Mouse (Mus musculus): ENCODE measurements around the gene Lipc. TPM values are rescaled to one million over a fixed set of nuclear protein-coding genes. Genes with fewer than 3 reads are reported as not detected.

Gene Lipc
- polyA plus RNA-seq, 1 experiment: 0.87 TPM

DNA sequence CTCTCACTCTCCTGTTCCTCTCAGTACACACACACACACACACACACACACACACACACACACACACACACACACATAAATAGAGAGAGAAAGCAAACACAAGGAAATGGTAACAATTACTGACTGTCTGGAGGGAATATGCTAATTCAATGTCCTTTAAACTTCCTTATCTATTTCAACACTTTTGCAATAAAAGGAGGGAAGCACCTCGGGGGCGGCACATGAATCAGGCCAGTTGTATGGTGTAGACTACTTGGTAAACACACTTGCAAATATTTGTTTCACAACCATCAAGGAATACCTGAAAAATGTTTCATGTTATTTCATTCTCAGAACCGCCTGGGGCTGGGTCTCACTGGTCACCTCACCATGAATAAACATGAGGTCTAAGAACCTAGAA lies 30.9 kb downstream of the Lipc start:
- TF ChIP-seq CTCF (IDR thresholded peaks at IDR 0.05; ENCODE audit: control insufficient read depth, insufficient read depth, low read length): no peak
- H3K27ac ChIP-seq (ENCODE audit: control insufficient read depth, insufficient read depth, low read depth, low read length, poor library complexity): peak overlapping the region; percentile 88
- no peak overlapping the region for H3K4me3 ChIP-seq (replicated peaks; ENCODE audit: control insufficient read depth, low read depth, low read length)
- H3K4me1 ChIP-seq (ENCODE audit: control insufficient read depth, insufficient read depth, low read length): peaks cover 7% of the 10 kb centered on the region; the same call in 1 of the 2 replicates
- WGBS: 30% methylated on average over 3 of the region's 3 CpGs

DNA sequence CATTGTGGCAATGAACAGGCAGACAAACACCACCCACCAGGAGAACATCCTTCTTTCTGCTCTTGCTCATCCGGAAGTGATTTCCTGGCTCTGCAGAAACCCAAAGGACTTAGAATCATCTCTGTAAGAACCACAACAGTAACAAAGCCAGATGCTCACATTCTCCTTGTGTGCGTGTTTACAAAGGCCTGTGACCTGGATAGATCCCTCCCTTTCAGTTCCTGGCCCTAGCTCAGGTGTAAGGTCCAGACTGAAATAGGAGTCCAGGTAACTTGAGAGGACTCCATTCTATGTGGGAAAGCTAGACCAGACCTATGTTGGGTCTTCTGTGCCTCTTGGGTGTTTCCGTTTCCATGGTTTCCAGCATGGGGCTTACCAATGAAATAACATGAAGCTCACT lies 32.8 kb downstream of the Lipc start:
- Histone ChIP-seq H3K27ac (ENCODE audit: control insufficient read depth, insufficient read depth, low read depth, low read length, poor library complexity) (no peak overlapping the region), H3K4me1 (ENCODE audit: control insufficient read depth, insufficient read depth, low read length) (peaks cover 4% of the 10 kb centered on the region; the same call in 1 of the 2 replicates), H3K4me3 (replicated peaks; ENCODE audit: control insufficient read depth, low read depth, low read length) (no peak overlapping the region)
- TF ChIP-seq CTCF (IDR thresholded peaks at IDR 0.05; ENCODE audit: control insufficient read depth, insufficient read depth, low read length): no peak
- TF ChIP-seq POLR2A (IDR thresholded peaks at IDR 0.05; ENCODE audit: borderline replicate concordance, control insufficient read depth, low read depth, low read length): no peak
- 84% methylated on average over 3 of the region's 3 CpGs for WGBS

DNA sequence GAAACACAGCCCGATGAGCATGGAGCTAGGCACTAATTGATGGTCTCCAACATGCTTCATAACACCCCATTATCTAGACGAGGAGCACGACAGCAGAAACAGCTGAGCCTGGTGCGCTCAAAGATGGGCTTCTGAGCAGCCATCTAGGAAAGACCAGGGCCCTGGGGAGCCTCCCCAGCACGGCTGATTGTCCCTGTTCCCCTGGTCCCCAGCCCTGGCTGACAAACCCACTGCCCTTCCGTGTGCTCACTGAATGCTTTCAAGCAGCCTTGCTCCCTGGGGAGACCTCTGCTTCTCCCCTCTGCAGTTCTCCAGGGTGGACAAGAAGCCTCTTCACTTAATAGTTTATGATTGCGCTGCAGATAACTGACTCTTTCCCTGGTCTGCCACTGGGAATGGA lies 35.5 kb downstream of the Lipc start:
- TF ChIP-seq POLR2A (IDR thresholded peaks at IDR 0.05; ENCODE audit: borderline replicate concordance, control insufficient read depth, low read depth, low read length): no peak
- no peak for TF ChIP-seq CTCF (IDR thresholded peaks at IDR 0.05; ENCODE audit: control insufficient read depth, insufficient read depth, low read length)
- Histone ChIP-seq H3K27ac (ENCODE audit: control insufficient read depth, insufficient read depth, low read depth, low read length, poor library complexity) (no peak overlapping the region), H3K4me1 (ENCODE audit: control insufficient read depth, insufficient read depth, low read length) (peaks cover 6% of the 10 kb centered on the region; the same call in 1 of the 2 replicates), H3K4me3 (replicated peaks; ENCODE audit: control insufficient read depth, low read depth, low read length) (no peak overlapping the region)
- WGBS: 86% methylated on average over 7 of the region's 7 CpGs

DNA sequence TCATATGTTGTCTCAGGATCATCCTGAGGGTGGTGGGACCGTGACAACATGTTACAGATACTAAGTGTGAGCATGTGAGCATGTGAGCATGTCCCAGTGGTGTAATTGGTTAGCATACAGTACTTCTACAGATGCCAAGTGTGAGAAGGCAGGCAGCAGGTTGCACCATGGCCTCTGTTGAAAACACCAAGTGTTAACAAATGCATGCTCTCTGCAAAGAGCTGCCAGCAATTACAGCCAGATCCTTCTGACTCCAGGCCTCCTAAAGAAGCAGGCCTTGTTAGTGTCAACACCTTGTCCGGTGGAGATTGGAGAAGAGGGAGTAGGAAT lies 36.7 kb downstream of the Lipc start:
- Histone ChIP-seq H3K27ac (ENCODE audit: control insufficient read depth, insufficient read depth, low read depth, low read length, poor library complexity) (peak overlapping the region; percentile 43), H3K4me1 (ENCODE audit: control insufficient read depth, insufficient read depth, low read length) (peaks cover 4% of the 10 kb centered on the region; the same call in 1 of the 2 replicates), H3K4me3 (replicated peaks; ENCODE audit: control insufficient read depth, low read depth, low read length) (no peak overlapping the region)
- WGBS: 89% methylated on average over 2 of the region's 2 CpGs
- TF ChIP-seq POLR2A (IDR thresholded peaks at IDR 0.05; ENCODE audit: borderline replicate concordance, control insufficient read depth, low read depth, low read length) (no peak), CTCF (IDR thresholded peaks at IDR 0.05; ENCODE audit: control insufficient read depth, insufficient read depth, low read length) (no peak)

DNA sequence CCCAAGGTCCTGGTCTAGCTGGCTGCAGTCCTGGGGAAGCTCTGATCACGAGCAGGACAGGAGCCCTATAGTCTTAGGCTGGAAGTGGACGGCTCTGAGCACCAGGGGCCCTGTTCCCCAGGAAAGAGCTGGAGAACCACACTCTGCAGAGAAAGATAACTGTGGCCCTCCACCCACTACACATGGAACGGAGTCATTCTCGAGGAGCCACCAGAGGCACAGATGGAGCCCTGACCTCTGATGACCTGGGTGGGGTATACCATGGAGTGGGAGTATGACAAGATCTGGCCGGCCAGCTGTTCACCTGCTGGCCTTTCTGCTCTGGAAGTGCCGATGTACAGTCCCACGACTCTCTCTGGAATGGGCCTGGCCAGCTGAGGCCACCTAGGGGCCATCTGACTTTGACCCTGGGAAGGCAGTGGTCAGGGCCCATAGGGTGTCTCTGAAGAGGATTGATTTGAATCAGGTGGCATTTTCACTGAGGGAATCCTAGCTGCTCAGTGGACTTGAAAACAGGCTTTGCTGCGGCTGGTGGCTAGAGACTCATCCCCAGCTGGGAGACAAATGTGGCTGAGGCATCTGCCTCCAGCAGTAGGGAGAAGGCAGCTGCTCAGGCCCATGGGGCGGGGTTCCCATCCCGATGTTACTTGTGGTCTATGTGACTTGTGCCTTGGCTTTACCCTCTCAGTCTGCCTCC lies 37.2 kb downstream of the Lipc start:
- H3K4me1 ChIP-seq (ENCODE audit: control insufficient read depth, insufficient read depth, low read length): peaks cover 4% of the 10 kb centered on the region; the same call in 1 of the 2 replicates
- H3K27ac ChIP-seq (ENCODE audit: control insufficient read depth, insufficient read depth, low read depth, low read length, poor library complexity): peak overlapping the region; percentile 43
- TF ChIP-seq CTCF (IDR thresholded peaks at IDR 0.05; ENCODE audit: control insufficient read depth, insufficient read depth, low read length) (no peak; the same call in 1 of the 2 replicates), POLR2A (IDR thresholded peaks at IDR 0.05; ENCODE audit: borderline replicate concordance, control insufficient read depth, low read depth, low read length) (no peak)
- no peak overlapping the region for H3K4me3 ChIP-seq (replicated peaks; ENCODE audit: control insufficient read depth, low read depth, low read length)
- WGBS: 62% methylated on average over 10 of the region's 10 CpGs

DNA sequence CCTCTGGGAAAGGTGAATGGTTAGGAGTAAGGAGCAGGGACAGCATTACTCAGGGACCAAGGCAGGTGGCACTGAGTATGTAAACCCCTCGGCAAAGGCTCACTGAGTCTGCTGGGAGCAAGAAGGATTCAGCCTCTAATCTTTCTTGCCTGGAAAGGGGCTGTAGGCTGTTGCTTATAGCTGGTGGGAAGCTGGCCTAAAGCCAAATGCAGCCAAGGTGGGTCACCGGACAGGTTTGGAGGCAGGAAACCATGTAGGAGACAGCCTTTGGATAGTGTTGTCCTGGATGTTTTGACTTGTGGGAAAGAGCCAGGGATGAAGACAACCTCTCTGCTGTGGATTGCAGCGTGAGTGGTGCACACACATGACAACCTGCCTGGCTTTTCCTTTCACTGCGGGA lies 40.9 kb downstream of the Lipc start:
- TF ChIP-seq POLR2A (IDR thresholded peaks at IDR 0.05; ENCODE audit: borderline replicate concordance, control insufficient read depth, low read depth, low read length) (no peak), CTCF (IDR thresholded peaks at IDR 0.05; ENCODE audit: control insufficient read depth, insufficient read depth, low read length) (no peak)
- WGBS: 81% methylated on average over 4 of the region's 4 CpGs
- no peak overlapping the region for H3K27ac ChIP-seq (ENCODE audit: control insufficient read depth, insufficient read depth, low read depth, low read length, poor library complexity)
- H3K4me3 ChIP-seq (replicated peaks; ENCODE audit: control insufficient read depth, low read depth, low read length): no peak overlapping the region
- H3K4me1 ChIP-seq (ENCODE audit: control insufficient read depth, insufficient read depth, low read length): peaks cover 4% of the 10 kb centered on the region; the same call in 1 of the 2 replicates

DNA sequence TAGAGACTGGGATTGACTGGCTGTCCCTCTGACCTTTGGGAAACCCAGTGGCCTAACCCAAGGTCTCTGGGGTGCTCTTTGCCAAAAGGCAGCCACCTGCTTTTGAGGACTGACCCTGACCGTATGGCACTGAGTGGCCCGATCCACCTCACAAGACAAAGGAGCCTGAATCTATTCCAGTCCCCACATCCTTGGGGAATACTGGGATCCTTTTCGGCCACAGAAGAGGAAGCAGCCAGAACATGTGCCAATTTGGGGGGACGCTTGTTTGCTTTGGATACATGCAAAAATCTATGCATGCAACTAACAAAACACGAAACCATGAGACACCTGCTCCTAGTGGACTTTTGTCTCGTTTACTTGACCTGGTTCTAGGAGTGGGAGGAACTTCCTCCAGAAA lies 41.7 kb downstream of the Lipc start:
- WGBS: 74% methylated on average over 6 of the region's 6 CpGs
- H3K27ac ChIP-seq (ENCODE audit: control insufficient read depth, insufficient read depth, low read depth, low read length, poor library complexity): no peak overlapping the region
- H3K4me3 ChIP-seq (replicated peaks; ENCODE audit: control insufficient read depth, low read depth, low read length): no peak overlapping the region
- H3K4me1 ChIP-seq (ENCODE audit: control insufficient read depth, insufficient read depth, low read length): peaks cover 4% of the 10 kb centered on the region; the same call in 1 of the 2 replicates
- TF ChIP-seq POLR2A (IDR thresholded peaks at IDR 0.05; ENCODE audit: borderline replicate concordance, control insufficient read depth, low read depth, low read length) (no peak), CTCF (IDR thresholded peaks at IDR 0.05; ENCODE audit: control insufficient read depth, insufficient read depth, low read length) (no peak)

DNA sequence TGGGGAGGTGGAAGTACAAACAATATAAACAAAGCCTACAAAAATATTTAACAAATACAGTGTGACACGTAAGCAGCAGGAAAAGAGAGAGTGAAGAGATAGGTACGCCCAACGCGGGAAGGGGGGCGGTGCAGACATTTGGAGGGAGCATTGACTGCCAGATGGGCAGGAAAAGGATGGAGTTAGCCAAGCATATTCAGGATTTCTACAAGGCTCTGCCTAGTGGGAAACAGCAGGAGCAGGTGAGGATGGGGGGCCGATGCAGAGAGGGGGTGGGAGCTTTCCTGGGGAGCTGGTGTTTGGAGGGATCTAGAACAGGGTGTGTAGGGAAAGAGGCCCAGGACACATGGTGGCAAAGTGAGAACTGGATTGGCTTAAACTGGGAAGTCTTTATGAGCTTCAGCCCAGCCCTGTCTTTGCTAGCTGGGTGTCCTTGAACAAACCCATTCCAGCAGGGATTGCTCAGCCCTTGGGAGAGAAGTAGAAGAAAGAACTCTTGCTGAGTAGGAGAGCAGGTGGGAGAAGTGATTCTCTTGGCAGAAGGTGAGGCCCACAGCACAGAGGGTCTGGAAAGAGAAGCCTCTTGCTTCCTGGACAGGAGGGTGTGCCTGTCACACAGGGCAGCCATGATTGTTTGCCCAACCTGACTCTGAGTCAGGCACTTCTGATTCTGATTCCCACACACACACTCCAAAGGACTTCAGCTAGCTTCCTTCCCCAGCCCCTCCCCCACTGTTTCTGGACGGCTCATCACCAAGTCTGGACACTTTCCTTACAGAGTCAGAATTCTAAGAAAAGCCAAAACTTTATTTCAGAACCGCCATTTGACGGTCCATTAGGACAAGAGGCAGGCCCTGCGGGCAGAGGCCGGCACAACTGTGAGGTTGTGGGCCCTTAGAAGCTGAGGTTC lies 49.0 kb downstream of the Lipc start:
- WGBS: 88% methylated on average over 11 of the region's 11 CpGs
- TF ChIP-seq POLR2A (IDR thresholded peaks at IDR 0.05; ENCODE audit: borderline replicate concordance, control insufficient read depth, low read depth, low read length): no peak
- TF ChIP-seq CTCF (IDR thresholded peaks at IDR 0.05; ENCODE audit: control insufficient read depth, insufficient read depth, low read length): no peak
- Histone ChIP-seq H3K4me3 (replicated peaks; ENCODE audit: control insufficient read depth, low read depth, low read length) (no peak overlapping the region), H3K4me1 (ENCODE audit: control insufficient read depth, insufficient read depth, low read length) (no peaks in the 10 kb centered on the region), H3K27ac (ENCODE audit: control insufficient read depth, insufficient read depth, low read depth, low read length, poor library complexity) (no peak overlapping the region)

All from bone marrow, adult 2 months (tissue).